13 mouse cellular contexts compared by ENCODE assay signal in the genomic region with DNA sequence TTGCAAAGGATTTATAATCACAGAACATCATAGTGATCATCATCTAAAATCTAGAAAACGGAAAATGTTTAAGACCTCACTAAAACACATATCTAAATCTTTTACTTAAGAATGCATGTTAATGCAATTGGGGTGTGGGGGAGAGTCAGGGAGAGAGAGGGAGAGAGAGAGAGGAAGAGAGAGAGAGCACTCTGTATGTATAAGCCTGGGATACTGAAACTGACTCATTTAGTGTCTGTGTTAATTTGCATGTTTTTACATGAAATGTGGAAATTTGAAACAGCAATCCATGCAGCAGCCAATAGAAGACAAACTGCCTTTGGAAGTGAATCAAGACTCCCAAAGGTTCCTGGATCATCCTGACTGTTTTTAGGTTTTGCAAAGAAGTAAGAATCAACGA. TPM values are rescaled to one million over a fixed set of nuclear protein-coding genes. Genes with fewer than 3 reads are reported as not detected.
DNase-seq lines count a peak whose midpoint lies in the region; ATAC-seq lines count a peak whose summit lies in the region.
"Had no signal": no experiment of that assay in that cellular context is flagged by ENCODE, and none has a peak within 500 bp of the region (broad histone marks: within the 10 kb centered on the region; RNA-seq: fewer than 3 reads in every experiment).

No protein-coding gene starts in this region.

- H3K9me3 ChIP-seq in heart, embryonic 13.5 days = no peaks in the 10 kb centered on the region
- no peaks in the 10 kb centered on the region for H3K9me3 ChIP-seq in kidney, embryonic 16.5 days (ENCODE audit: low read length)
- no peaks in the 10 kb centered on the region for H3K9me3 ChIP-seq in limb, embryonic 12.5 days
- no peaks in the 10 kb centered on the region for H3K9me3 ChIP-seq in forebrain, embryonic 16.5 days (ENCODE audit: control insufficient read depth, low read length)
- H3K9me3 ChIP-seq: lung, embryonic 15.5 days had no signal

- DNase-seq in heart, adult 8-10 months (ENCODE audit: low spot score) = no peak
- no peak for DNase-seq in kidney, postnatal 25 days
- peak; percentile 15 for DNase-seq in brain, adult 2 months (ENCODE audit: low read depth, low spot score)
- no peak for DNase-seq in thymus, postnatal 10 days (ENCODE audit: low spot score in 2 of 2)
- DNase-seq: cerebellum, adult 2 months; right cerebral cortex, postnatal 4 days; thymus, adult 2 months had no signal

- ATAC-seq in heart, embryonic 13.5 days (ENCODE audit: extremely low read depth, insufficient number of reproducible peaks, low FRiP score, low TSS enrichment) = no peak
- ATAC-seq in kidney, embryonic 16.5 days (ENCODE audit: low FRiP score, low TSS enrichment) = no peak
- ATAC-seq in limb, embryonic 12.5 days (ENCODE audit: insufficient number of reproducible peaks, insufficient read depth, low FRiP score, low TSS enrichment, low read depth) = no peak
- no peak for ATAC-seq in forebrain, embryonic 16.5 days
- ATAC-seq: inflammation-experienced regulatory T-cells, adult 6 months had no signal

- whole genome bisulfite sequencing in heart, embryonic 13.5 days = 73% methylated on average over 2 of the region's 2 CpGs
- 37% methylated on average over 2 of the region's 2 CpGs for WGBS in kidney, embryonic 16.5 days
- 53% methylated on average over 2 of the region's 2 CpGs for WGBS in limb, embryonic 12.5 days
- 59% methylated on average over 2 of the region's 2 CpGs for WGBS in forebrain, embryonic 16.5 days

- peaks cover 81% of the 10 kb centered on the region for H3K4me1 ChIP-seq in heart, embryonic 13.5 days
- peaks cover 32% of the 10 kb centered on the region for H3K4me1 ChIP-seq in kidney, embryonic 16.5 days (ENCODE audit: insufficient read depth, low read length)
- peaks cover 38% of the 10 kb centered on the region for H3K4me1 ChIP-seq in limb, embryonic 12.5 days (replicated peaks)
- H3K4me1 ChIP-seq in forebrain, embryonic 16.5 days (replicated peaks; ENCODE audit: control insufficient read depth, insufficient read depth, low read length) = no peaks in the 10 kb centered on the region

- H3K4me2 ChIP-seq in heart, embryonic 13.5 days = no peak overlapping the region
- no peak overlapping the region for H3K4me2 ChIP-seq in kidney, embryonic 16.5 days (replicated peaks; ENCODE audit: low read depth, low read length)
- H3K4me2 ChIP-seq in limb, embryonic 12.5 days = no peak overlapping the region
- no peak overlapping the region for H3K4me2 ChIP-seq in forebrain, embryonic 16.5 days (ENCODE audit: low read length)
- H3K4me2 ChIP-seq: lung, embryonic 15.5 days had no signal

- no peak overlapping the region for H3K4me3 ChIP-seq in heart, embryonic 13.5 days
- no peak overlapping the region for H3K4me3 ChIP-seq in kidney, embryonic 16.5 days (ENCODE audit: low read length)
- H3K4me3 ChIP-seq in limb, embryonic 12.5 days (replicated peaks) = no peak overlapping the region
- H3K4me3 ChIP-seq in forebrain, embryonic 16.5 days (replicated peaks; ENCODE audit: low read length) = no peak overlapping the region
- H3K4me3 ChIP-seq: lung, embryonic 15.5 days had no signal

- no peaks in the 10 kb centered on the region for H3K36me3 ChIP-seq in heart, embryonic 13.5 days
- no peaks in the 10 kb centered on the region for H3K36me3 ChIP-seq in kidney, embryonic 16.5 days (ENCODE audit: insufficient read depth, low read length)
- H3K36me3 ChIP-seq in limb, embryonic 12.5 days = no peaks in the 10 kb centered on the region
- H3K36me3 ChIP-seq in forebrain, embryonic 16.5 days (ENCODE audit: control insufficient read depth, insufficient read depth) = no peaks in the 10 kb centered on the region
- H3K36me3 ChIP-seq: lung, embryonic 15.5 days had no signal

- H3K9ac ChIP-seq in heart, embryonic 13.5 days = no peak overlapping the region
- no peak overlapping the region for H3K9ac ChIP-seq in kidney, embryonic 16.5 days (replicated peaks; ENCODE audit: low read length)
- H3K9ac ChIP-seq in limb, embryonic 12.5 days (replicated peaks) = no peak overlapping the region
- no peak overlapping the region for H3K9ac ChIP-seq in forebrain, embryonic 16.5 days (replicated peaks; ENCODE audit: low read depth, low read length)
- H3K9ac ChIP-seq: lung, embryonic 15.5 days had no signal

- H3K27ac ChIP-seq in heart, embryonic 13.5 days (replicated peaks) = peak overlapping the region; percentile 80
- H3K27ac ChIP-seq in kidney, embryonic 16.5 days (ENCODE audit: low read length) = peak overlapping the region; percentile 89; the same call in 1 of the 2 replicates
- H3K27ac ChIP-seq in limb, embryonic 12.5 days = peak overlapping the region; percentile 92
- no peak overlapping the region for H3K27ac ChIP-seq in forebrain, embryonic 16.5 days (ENCODE audit: low read length)

- no peaks in the 10 kb centered on the region for H3K27me3 ChIP-seq in heart, embryonic 13.5 days (replicated peaks)
- no peaks in the 10 kb centered on the region for H3K27me3 ChIP-seq in kidney, embryonic 16.5 days (ENCODE audit: insufficient read depth, low read length)
- no peaks in the 10 kb centered on the region for H3K27me3 ChIP-seq in limb, embryonic 12.5 days
- H3K27me3 ChIP-seq in forebrain, embryonic 16.5 days (replicated peaks; ENCODE audit: control insufficient read depth, insufficient read depth, low read length) = no peaks in the 10 kb centered on the region
- H3K27me3 ChIP-seq: lung, embryonic 15.5 days had no signal

RNA-seq across cellular contexts. Expression of a gene that starts 45.1 kb away (rescaled TPM):
- polyA plus RNA-seq in heart, embryonic 13.5 days (2015; fragmentation: Nextera tagmentation; extraction: Ambion mirVana) = 217 and 231 TPM in 2 replicates
- total RNA-seq in heart, adult 8-10 months (2022) = 100 to 1,000 TPM; 400 to 449 (median 432) TPM
- 190 and 195 TPM in 2 replicates for polyA plus RNA-seq in kidney, embryonic 16.5 days (2015; fragmentation: Nextera tagmentation; extraction: Ambion mirVana)
- 222 and 236 TPM in 2 replicates for polyA plus RNA-seq in limb, embryonic 12.5 days (2016; fragmentation: Nextera tagmentation; extraction: Ambion mirVana)
- 216 and 217 TPM in 2 replicates for polyA plus RNA-seq in forebrain, embryonic 16.5 days (2015; fragmentation: Nextera tagmentation; extraction: Ambion mirVana)
